27 mouse cellular contexts compared by ENCODE assay signal in genomic region chr2:135454455-135454854, GRCm38 (mm10).
"Had no signal": no experiment of that assay in that cellular context is flagged by ENCODE, and none has a peak within 500 bp of the region (broad histone marks: within the 10 kb centered on the region; RNA-seq: fewer than 3 reads in every experiment).

No protein-coding gene starts in this region.

- H3K36me3 ChIP-seq: heart, embryonic 13.5 days; heart, embryonic 15.5 days; hindbrain, embryonic 13.5 days; hindbrain, embryonic 15.5 days; intestine, embryonic 15.5 days; kidney, embryonic 15.5 days; limb, embryonic 10.5 days; limb, embryonic 12.5 days; liver, embryonic 13.5 days had no signal

- DNase-seq: gastrocnemius, postnatal 14 days; gastrocnemius, postnatal 36 days; heart, adult 11 months; heart, adult 2 months; heart, postnatal 14 days; heart, postnatal 36 days; kidney, adult 18-20 months; kidney, adult 9 months; kidney, postnatal 10 days; kidney, postnatal 25 days; kidney, postnatal 4 days; liver; liver, embryonic 13.5 days had no signal

- H3K27me3 ChIP-seq: heart, embryonic 13.5 days; heart, embryonic 15.5 days; hindbrain, embryonic 13.5 days; hindbrain, embryonic 15.5 days; intestine, embryonic 15.5 days; kidney, embryonic 15.5 days; limb, embryonic 12.5 days; liver, embryonic 13.5 days had no signal

- H3K4me1 ChIP-seq: heart, embryonic 15.5 days; hindbrain, embryonic 13.5 days; hindbrain, embryonic 15.5 days; intestine, embryonic 15.5 days; kidney, embryonic 15.5 days; limb, embryonic 10.5 days; limb, embryonic 12.5 days; liver, embryonic 13.5 days had no signal

- H3K9me3 ChIP-seq: heart, embryonic 13.5 days; heart, embryonic 15.5 days; hindbrain, embryonic 13.5 days; hindbrain, embryonic 15.5 days; intestine, embryonic 15.5 days; kidney, embryonic 15.5 days; limb, embryonic 10.5 days; limb, embryonic 12.5 days; liver, embryonic 13.5 days had no signal

- H3K4me3 ChIP-seq: heart, adult 2 months; heart, embryonic 13.5 days; heart, embryonic 15.5 days; hindbrain, embryonic 13.5 days; hindbrain, embryonic 15.5 days; intestine, embryonic 15.5 days; kidney, embryonic 15.5 days; layer of hippocampus, adult 2 months; left cerebral cortex, adult 2 months; limb, embryonic 10.5 days; limb, embryonic 12.5 days; liver, embryonic 13.5 days had no signal

- ATAC-seq: inflammation-experienced regulatory T-cells, adult 6 months; intestine, embryonic 15.5 days; intestine, postnatal 0 days had no signal

- H3K9ac ChIP-seq: heart, embryonic 13.5 days; heart, embryonic 15.5 days; hindbrain, embryonic 13.5 days; hindbrain, embryonic 15.5 days; intestine, embryonic 15.5 days; kidney, embryonic 15.5 days; limb, embryonic 12.5 days; liver, embryonic 13.5 days had no signal

- H3K4me2 ChIP-seq: heart, embryonic 11.5 days; heart, embryonic 13.5 days; heart, embryonic 15.5 days; hindbrain, embryonic 13.5 days; hindbrain, embryonic 15.5 days; intestine, embryonic 15.5 days; kidney, embryonic 15.5 days; limb, embryonic 12.5 days; liver, embryonic 11.5 days; liver, embryonic 13.5 days had no signal

- H3K27ac ChIP-seq: heart, adult 2 months; heart, embryonic 13.5 days; heart, embryonic 15.5 days; hindbrain, embryonic 13.5 days; hindbrain, embryonic 15.5 days; intestine, embryonic 15.5 days; kidney, embryonic 15.5 days; layer of hippocampus, adult 2 months; left cerebral cortex, adult 2 months; limb, embryonic 10.5 days; limb, embryonic 12.5 days; liver, embryonic 13.5 days had no signal
